In genomic region chr5:35830101-35830500, GRCm38 (mm10) we compare ENCODE assay signal across 10 mouse cellular contexts.
DNase-seq lines count a peak whose midpoint lies in the region; ATAC-seq and TF ChIP-seq lines count a peak whose summit lies in the region.
"Had no signal": no experiment of that assay in that cellular context is flagged by ENCODE, and none has a peak within 500 bp of the region (broad histone marks: within the 10 kb centered on the region; RNA-seq: fewer than 3 reads in every experiment).

No protein-coding gene starts in this region.

- intact Hi-C loops in left cerebral cortex, postnatal 10 days (cut with DNase I): no loop called here

- H3K9ac ChIP-seq in hindbrain, embryonic 15.5 days: no peak overlapping the region
- H3K9ac ChIP-seq in hindbrain, embryonic 14.5 days: no peak overlapping the region
- H3K9ac ChIP-seq in liver, embryonic 11.5 days (ENCODE audit: low read depth, low read length): no peak overlapping the region

- H3K4me2 ChIP-seq in hindbrain, embryonic 15.5 days: no peak overlapping the region
- H3K4me2 ChIP-seq in hindbrain, embryonic 14.5 days (replicated peaks): no peak overlapping the region
- H3K4me2 ChIP-seq in liver, embryonic 11.5 days: no peak overlapping the region

- no peaks in the 10 kb centered on the region for H3K27me3 ChIP-seq in hindbrain, embryonic 15.5 days
- H3K27me3 ChIP-seq in hindbrain, embryonic 14.5 days (ENCODE audit: control insufficient read depth, insufficient read depth, low read length): no peaks in the 10 kb centered on the region
- H3K27me3 ChIP-seq in liver, embryonic 11.5 days (replicated peaks; ENCODE audit: control insufficient read depth, insufficient read depth, low read length): no peaks in the 10 kb centered on the region

- H3K4me1 ChIP-seq in hindbrain, embryonic 15.5 days (replicated peaks): 0 out of 2 replicates have a peak, but pooled peaks cover 5% of the 10 kb centered on the region
- H3K4me1 ChIP-seq in hindbrain, embryonic 14.5 days (replicated peaks; ENCODE audit: control insufficient read depth, insufficient read depth, low read length): no peaks in the 10 kb centered on the region
- peaks cover 8% of the 10 kb centered on the region for H3K4me1 ChIP-seq in cortical plate, adult 2 months (ENCODE audit: control insufficient read depth, insufficient read depth, low read length)
- no peaks in the 10 kb centered on the region for H3K4me1 ChIP-seq in liver, embryonic 11.5 days (replicated peaks; ENCODE audit: control insufficient read depth, insufficient read depth, low read length)

- TF ChIP-seq CTCF in cortical plate, adult 2 months (IDR thresholded peaks at IDR 0.05; ENCODE audit: extremely low read depth, insufficient read depth, low read length): no peak

- no peak overlapping the region for H3K4me3 ChIP-seq in hindbrain, embryonic 15.5 days
- H3K4me3 ChIP-seq in hindbrain, embryonic 14.5 days (replicated peaks; ENCODE audit: low read length): no peak overlapping the region
- H3K4me3 ChIP-seq in cortical plate, adult 2 months (ENCODE audit: insufficient read depth, low read length): no peak overlapping the region
- H3K4me3 ChIP-seq in liver, embryonic 11.5 days (ENCODE audit: low read depth, low read length): no peak overlapping the region

- no peak for TF ChIP-seq POLR2A in cortical plate, adult 2 months (IDR thresholded peaks at IDR 0.05; ENCODE audit: extremely low read depth, insufficient read depth, low read length)

- H3K36me3 ChIP-seq in hindbrain, embryonic 15.5 days: no peaks in the 10 kb centered on the region
- H3K36me3 ChIP-seq in hindbrain, embryonic 14.5 days (replicated peaks; ENCODE audit: control insufficient read depth, insufficient read depth): no peaks in the 10 kb centered on the region
- no peaks in the 10 kb centered on the region for H3K36me3 ChIP-seq in liver, embryonic 11.5 days (ENCODE audit: control insufficient read depth, insufficient read depth, low read length)

- 0 out of 2 replicates have a peak, but pooled peaks have one; percentile 24 for ATAC-seq in hindbrain, embryonic 15.5 days (ENCODE audit: low FRiP score, low read depth)
- ATAC-seq in hindbrain, embryonic 14.5 days (ENCODE audit: low FRiP score): no peak
- ATAC-seq in liver, embryonic 11.5 days (replicated peaks; ENCODE audit: low FRiP score): no peak
- ATAC-seq: activated CD4-positive, CD25-positive, alpha-beta regulatory T cell, adult 4 months had no signal

- WGBS in hindbrain, embryonic 15.5 days: 70% methylated on average over 3 of the region's 3 CpGs
- WGBS in hindbrain, embryonic 14.5 days: 75% methylated on average over 3 of the region's 3 CpGs
- 64% methylated on average over 3 of the region's 3 CpGs for WGBS in liver, embryonic 11.5 days

- H3K27ac ChIP-seq in hindbrain, embryonic 15.5 days (replicated peaks): no peak overlapping the region
- H3K27ac ChIP-seq in hindbrain, embryonic 14.5 days: no peak overlapping the region
- H3K27ac ChIP-seq in cortical plate, adult 2 months (ENCODE audit: insufficient read depth, low read length): peak overlapping the region; percentile 53; the same call in 1 of the 2 replicates
- no peak overlapping the region for H3K27ac ChIP-seq in liver, embryonic 11.5 days (ENCODE audit: low read depth, low read length)

- no peaks in the 10 kb centered on the region for H3K9me3 ChIP-seq in hindbrain, embryonic 15.5 days
- no peaks in the 10 kb centered on the region for H3K9me3 ChIP-seq in hindbrain, embryonic 14.5 days (ENCODE audit: control insufficient read depth, low read length)
- H3K9me3 ChIP-seq in liver, embryonic 11.5 days (ENCODE audit: control insufficient read depth, low read length): no peaks in the 10 kb centered on the region

- no peak for DNase-seq in hindbrain, embryonic 14.5 days (ENCODE audit: low spot score)
- DNase-seq in cerebellum, adult 18-20 months: peak; percentile 69 to 80
- DNase-seq in left cerebral cortex, postnatal 10 days (ENCODE audit: extremely low spot score in 1 of 2, low spot score in 2 of 2): peak; percentile 56 to 62
- DNase-seq in urinary bladder, postnatal 25 days (ENCODE audit: low spot score): no peak
- no peak for DNase-seq in liver, embryonic 11.5 days (ENCODE audit: low spot score)
- DNase-seq: kidney, adult 18-20 months; lung, postnatal 14 days had no signal

Comparison
In these comparisons a context has a peak if more than half of its experiments do, and no peak if none do; other contexts are left out.
1. DNase-seq: peak in cerebellum, adult 18-20 months (2 of 2) and left cerebral cortex, postnatal 10 days (2 of 2); none in hindbrain, embryonic 14.5 days (single experiment), urinary bladder, postnatal 25 days (single experiment) and liver, embryonic 11.5 days (single experiment).